ENCODE assay signal across 8 mouse cellular contexts in genomic region chr17:51832900-51833577, GRCm38 (mm10). TPM values are rescaled to one million over a fixed set of nuclear protein-coding genes. Genes with fewer than 3 reads are reported as not detected.
DNase-seq lines count a peak whose midpoint lies in the region; ATAC-seq and TF ChIP-seq lines count a peak whose summit lies in the region.

TSS of gene Satb1 (minus strand) at chr17:51833290.

- no peaks in the 10 kb centered on the region for H3K36me3 ChIP-seq in forebrain, embryonic 14.5 days (ENCODE audit: control insufficient read depth, insufficient read depth, low read length)
- H3K36me3 ChIP-seq in heart, postnatal 0 days (replicated peaks; ENCODE audit: control insufficient read depth, insufficient read depth, low read length): no peaks in the 10 kb centered on the region
- H3K36me3 ChIP-seq in lung, embryonic 14.5 days (ENCODE audit: insufficient read depth): no peaks in the 10 kb centered on the region
- H3K36me3 ChIP-seq in neural tube, embryonic 14.5 days (ENCODE audit: control insufficient read depth, insufficient read depth, low read length): no peaks in the 10 kb centered on the region
- H3K36me3 ChIP-seq in thymus, adult 2 months (ENCODE audit: control insufficient read depth, insufficient read depth, low read length): peaks cover 9% of the 10 kb centered on the region

- peak within 1 kb of the TSS; percentile 82 for H3K9ac ChIP-seq in forebrain, embryonic 14.5 days (ENCODE audit: low read length)
- H3K9ac ChIP-seq in heart, postnatal 0 days (replicated peaks; ENCODE audit: low read depth, low read length): peak within 1 kb of the TSS; percentile 67
- peak within 1 kb of the TSS; percentile 41 for H3K9ac ChIP-seq in lung, embryonic 14.5 days
- H3K9ac ChIP-seq in neural tube, embryonic 14.5 days (replicated peaks; ENCODE audit: low read depth, low read length): peak within 1 kb of the TSS; percentile 72

- H3K9me3 ChIP-seq in forebrain, embryonic 14.5 days (replicated peaks; ENCODE audit: control insufficient read depth, low read length): no peaks in the 10 kb centered on the region
- H3K9me3 ChIP-seq in heart, postnatal 0 days (replicated peaks; ENCODE audit: control insufficient read depth, low read length): no peaks in the 10 kb centered on the region
- no peaks in the 10 kb centered on the region for H3K9me3 ChIP-seq in lung, embryonic 14.5 days (ENCODE audit: low read depth, low read length)
- H3K9me3 ChIP-seq in neural tube, embryonic 14.5 days (ENCODE audit: control insufficient read depth, low read length): no peaks in the 10 kb centered on the region

- H3K27me3 ChIP-seq in forebrain, embryonic 14.5 days (replicated peaks; ENCODE audit: control insufficient read depth, insufficient read depth, low read length): peaks cover 13% of the 10 kb centered on the region
- H3K27me3 ChIP-seq in heart, postnatal 0 days (ENCODE audit: control insufficient read depth, insufficient read depth, low read length): peaks cover 71% of the 10 kb centered on the region
- H3K27me3 ChIP-seq in lung, embryonic 14.5 days (ENCODE audit: insufficient read depth, low read length): peaks cover 53% of the 10 kb centered on the region
- H3K27me3 ChIP-seq in neural tube, embryonic 14.5 days (ENCODE audit: control insufficient read depth, insufficient read depth, low read length): peaks cover 10% of the 10 kb centered on the region
- no peaks in the 10 kb centered on the region for H3K27me3 ChIP-seq in thymus, adult 2 months (ENCODE audit: control insufficient read depth, insufficient read depth, low read length)

- peak within 1 kb of the TSS; percentile 69 for H3K4me3 ChIP-seq in bone marrow macrophage, adult 2 months (ENCODE audit: insufficient read depth, low read length)
- peak within 1 kb of the TSS; percentile 70 for H3K4me3 ChIP-seq in forebrain, embryonic 14.5 days (ENCODE audit: low read depth, low read length)
- H3K4me3 ChIP-seq in heart, postnatal 0 days (ENCODE audit: low read depth, low read length): peak within 1 kb of the TSS; percentile 81
- H3K4me3 ChIP-seq in lung, embryonic 14.5 days (ENCODE audit: low read depth, low read length): peak within 1 kb of the TSS; percentile 60
- H3K4me3 ChIP-seq in neural tube, embryonic 14.5 days (ENCODE audit: low read depth, low read length): peak within 1 kb of the TSS; percentile 77
- peak within 1 kb of the TSS; percentile 90 for H3K4me3 ChIP-seq in thymus, adult 2 months (ENCODE audit: control insufficient read depth, insufficient read depth, low read length)

- TF ChIP-seq EP300 in heart, postnatal 0 days (IDR thresholded peaks at IDR 0.05; ENCODE audit: low read depth): no peak

- no peak within 1 kb of the TSS for H3K27ac ChIP-seq in bone marrow macrophage, adult 2 months (ENCODE audit: insufficient read depth, low read depth, low read length)
- H3K27ac ChIP-seq in forebrain, embryonic 14.5 days (ENCODE audit: low read depth, low read length): peak within 1 kb of the TSS; percentile 33; the same call in 1 of the 2 replicates
- peak within 1 kb of the TSS; percentile 57; the same call in 1 of the 2 replicates for H3K27ac ChIP-seq in heart, postnatal 0 days (ENCODE audit: low read depth)
- no peak within 1 kb of the TSS for H3K27ac ChIP-seq in lung, embryonic 14.5 days (ENCODE audit: low read depth)
- peak within 1 kb of the TSS; percentile 57 for H3K27ac ChIP-seq in neural tube, embryonic 14.5 days (ENCODE audit: low read depth, low read length)
- H3K27ac ChIP-seq in thymus, adult 2 months (ENCODE audit: control insufficient read depth, insufficient read depth, low read length): peak within 1 kb of the TSS; percentile 99

- H3K4me1 ChIP-seq in bone marrow macrophage, adult 2 months (ENCODE audit: control insufficient read depth, insufficient read depth, low read length): 0 out of 2 replicates have a peak, but pooled peaks cover 3% of the 10 kb centered on the region
- H3K4me1 ChIP-seq in forebrain, embryonic 14.5 days (ENCODE audit: control insufficient read depth, insufficient read depth, low read length): peaks cover 12% of the 10 kb centered on the region; the same call in 1 of the 2 replicates
- peaks cover 13% of the 10 kb centered on the region for H3K4me1 ChIP-seq in heart, postnatal 0 days (ENCODE audit: control insufficient read depth, insufficient read depth)
- 0 out of 2 replicates have a peak, but pooled peaks cover 2% of the 10 kb centered on the region for H3K4me1 ChIP-seq in lung, embryonic 14.5 days (ENCODE audit: insufficient read depth)
- H3K4me1 ChIP-seq in neural tube, embryonic 14.5 days (ENCODE audit: control insufficient read depth, insufficient read depth, low read length): peaks cover 11% of the 10 kb centered on the region
- peaks cover 11% of the 10 kb centered on the region for H3K4me1 ChIP-seq in thymus, adult 2 months (replicated peaks; ENCODE audit: control insufficient read depth, insufficient read depth, low read length)

- WGBS in forebrain, embryonic 14.5 days: under 1% methylated on average over 37 of the region's 52 CpGs
- WGBS in heart, postnatal 0 days: under 1% methylated on average over 45 of the region's 52 CpGs
- under 1% methylated on average over 41 of the region's 52 CpGs for WGBS in lung, embryonic 14.5 days
- WGBS in neural tube, embryonic 14.5 days: 0% methylated on average over 28 of the region's 52 CpGs
- WGBS in thymus, adult 2 months: under 1% methylated on average over 52 of the region's 52 CpGs

- no peak for TF ChIP-seq CTCF in bone marrow macrophage, adult 2 months (IDR thresholded peaks at IDR 0.05; ENCODE audit: low read depth, low read length)
- peak; percentile 45 for TF ChIP-seq CTCF in heart, postnatal 0 days (IDR thresholded peaks at IDR 0.05; ENCODE audit: low read depth)
- TF ChIP-seq CTCF in lung, embryonic 14.5 days (IDR thresholded peaks at IDR 0.05; ENCODE audit: low read depth): peak; percentile 26
- TF ChIP-seq CTCF in thymus, adult 2 months (IDR thresholded peaks at IDR 0.05; ENCODE audit: borderline replicate concordance, control insufficient read depth, extremely low read depth, insufficient read depth, low read length, poor library complexity): peak; percentile 76; the same call in 1 of the 2 replicates

- no peak for TF ChIP-seq POLR2A in bone marrow macrophage, adult 2 months (IDR thresholded peaks at IDR 0.05; ENCODE audit: borderline replicate concordance, low read depth, low read length)
- peak; percentile 87 for TF ChIP-seq POLR2A in thymus, adult 2 months (IDR thresholded peaks at IDR 0.05; ENCODE audit: control insufficient read depth, extremely low read depth, insufficient read depth, low read length, poor library complexity)

- peak within 1 kb of the TSS; percentile 99 for H3K4me2 ChIP-seq in forebrain, embryonic 14.5 days (ENCODE audit: low read length)
- H3K4me2 ChIP-seq in heart, postnatal 0 days (ENCODE audit: low read depth, low read length): peak within 1 kb of the TSS; percentile 99
- H3K4me2 ChIP-seq in lung, embryonic 14.5 days: peak within 1 kb of the TSS; percentile 96
- peak within 1 kb of the TSS; percentile 99 for H3K4me2 ChIP-seq in neural tube, embryonic 14.5 days (ENCODE audit: low read depth, low read length)

- DNase-seq in CD4-positive, CD25-positive, alpha-beta regulatory T cell, adult 2 months (ENCODE audit: low read depth, low spot score): peak; percentile 87
- peak; percentile 69 for DNase-seq in forebrain, embryonic 14.5 days (ENCODE audit: low spot score)
- no peak for DNase-seq in heart, postnatal 0 days (ENCODE audit: low spot score)
- DNase-seq in kidney, postnatal 4 days: peak; percentile 78 to 85
- DNase-seq in lung, embryonic 14.5 days: peak; percentile 82
- DNase-seq in thymus, adult 2 months: peak; percentile 95

- peak; percentile 95 for ATAC-seq in forebrain, embryonic 14.5 days
- peak; percentile 91 for ATAC-seq in heart, postnatal 0 days (ENCODE audit: insufficient read depth, low read depth)
- peak; percentile 95 for ATAC-seq in lung, embryonic 14.5 days (ENCODE audit: insufficient read depth)
- ATAC-seq in neural tube, embryonic 14.5 days (ENCODE audit: low read depth): peak; percentile 90

RNA-seq across cellular contexts. Expression of gene Satb1, which starts in this region (rescaled TPM):
- polyA plus RNA-seq in bone marrow macrophage, adult 2 months (2012; ENCODE audit: insufficient read depth, insufficient read length, missing spikeins): 0.34 and 0.80 TPM in 2 replicates
- 24.2 and 33.5 TPM in 2 replicates for polyA plus RNA-seq in forebrain, embryonic 14.5 days (2014; fragmentation: Nextera tagmentation; extraction: Ambion mirVana)
- total RNA-seq in heart, postnatal 0 days (2014; rRNA removed; ENCODE audit: low replicate concordance): 17.4 and 30.6 TPM in 2 replicates
- polyA plus RNA-seq in heart, postnatal 0 days (2015; fragmentation: Nextera tagmentation; extraction: Ambion mirVana): 8.1 and 8.4 TPM in 2 replicates
- polyA plus RNA-seq in lung, embryonic 14.5 days (2014; fragmentation: Nextera tagmentation; extraction: Ambion mirVana): 10.6 and 11.8 TPM in 2 replicates
- 56.7 and 60.5 TPM in 2 replicates for polyA plus RNA-seq in neural tube, embryonic 14.5 days (2014; fragmentation: Nextera tagmentation; extraction: Ambion mirVana)
- 873 and 1,043 TPM in 2 replicates for polyA plus RNA-seq in thymus, adult 2 months (2012; rRNA removed)

Comparison
In these comparisons a context has a peak if more than half of its experiments do, and no peak if none do; other contexts are left out.
1. RNA of gene Satb1 (polyA plus RNA-seq): 873 to 1,043 TPM in thymus, adult 2 months; 56.7 to 60.5 TPM in neural tube, embryonic 14.5 days, 24.2 to 33.5 TPM in forebrain, embryonic 14.5 days, 10.6 to 11.8 TPM in lung, embryonic 14.5 days, 8.1 to 8.4 TPM in heart, postnatal 0 days and 0.34 to 0.80 TPM in bone marrow macrophage, adult 2 months; every median in the first group is over 10 times any median in the second.
2. H3K27ac ChIP-seq: peak in forebrain, embryonic 14.5 days (single experiment), heart, postnatal 0 days (single experiment), neural tube, embryonic 14.5 days (single experiment) and thymus, adult 2 months (single experiment); none in bone marrow macrophage, adult 2 months (single experiment) and lung, embryonic 14.5 days (single experiment).
3. Peak in every context shown above with its lines, with median percentiles within 50 percentile points of each other: H3K4me3 ChIP-seq, ATAC-seq, H3K4me2 ChIP-seq and H3K9ac ChIP-seq.